Mouse (Mus musculus) forebrain, embryonic 15.5 days (tissue): ENCODE results near the gene Ltf. TPM values are rescaled to one million over a fixed set of nuclear protein-coding genes. Genes with fewer than 3 reads are reported as not detected.

Source experiments
- ATAC-seq: fragments of 200-750 bp; cut with Nextera tagmentation; replicated peaks from 2 replicates; pipeline ENCODE4 v1.8.0; 2017; ENCODE audit warnings: mild to moderate bottlenecking, moderate TSS enrichment, moderate library complexity
- H3K27ac ChIP-seq: fragments of 300-500 bp; sonication (generic); replicated peaks from 2 replicates; pipeline ENCODE4 v1.5.1; 2015; ENCODE audit warnings: mild to moderate bottlenecking, inconsistent platforms
- H3K27me3 ChIP-seq: fragments of 300-500 bp; sonication (generic); 2 replicates; pipeline ENCODE4 v1.6.1; 2015; ENCODE audit warnings: inconsistent platforms
- H3K36me3 ChIP-seq: fragments of 300-500 bp; sonication (generic); 2 replicates; pipeline ENCODE4 v1.6.1; 2015; ENCODE audit warnings: mild to moderate bottlenecking, inconsistent platforms
- H3K4me1 ChIP-seq: fragments of 300-500 bp; sonication (generic); 2 replicates; pipeline ENCODE4 v1.6.1; 2015; ENCODE audit warnings: inconsistent platforms
- H3K4me2 ChIP-seq: fragments of 300-500 bp; sonication (generic); replicated peaks from 2 replicates; pipeline ENCODE4 v1.6.1; 2015; ENCODE audit warnings: mild to moderate bottlenecking, inconsistent platforms
- H3K4me3 ChIP-seq: fragments of 300-500 bp; sonication (generic); 2 replicates; pipeline ENCODE4 v1.5.1; 2015; ENCODE audit warnings: mild to moderate bottlenecking, inconsistent platforms
- H3K9ac ChIP-seq: fragments of 300-500 bp; sonication (generic); replicated peaks from 2 replicates; pipeline ENCODE4 v1.6.1; 2015; ENCODE audit warnings: mild to moderate bottlenecking, inconsistent platforms
- H3K9me3 ChIP-seq: fragments of 300-500 bp; sonication (generic); 2 replicates; pipeline ENCODE4 v1.6.1; 2016; ENCODE audit warnings: inconsistent platforms
- WGBS: fragments of 180-500 bp; shearing (Covaris S2); methylation state at CpG from one replicate; pipeline ENCODE4 v1.1.7; 2015; ENCODE audit warnings: mixed read lengths; 5-methylcytosine and 5-hydroxymethylcytosine counted together
- polyA plus RNA-seq: library from polyadenylated mRNA; unstranded; fragments of >200 nt; fragmentation: Nextera tagmentation; extraction: Ambion mirVana; gene quantifications from 2 replicates; pipeline ENCODE4 v1.2.1, GENCODE M21; 2015

The Ltf gene
- polyA plus RNA-seq, 1 experiment from 2014 or later, result 0.64 TPM

GRCm38 (mm10) chr9:111070546-111070961, 51.5 kb downstream of the Ltf start:
- H3K4me3 ChIP-seq, result no peak overlapping the region
- no peaks in the 10 kb centered on the region for H3K4me1 ChIP-seq
- no peak overlapping the region for H3K27ac ChIP-seq
- no peak for ATAC-seq
- no peak overlapping the region for H3K4me2 ChIP-seq
- H3K9me3 ChIP-seq, result peaks cover 10% of the 10 kb centered on the region
- H3K36me3 ChIP-seq, result no peaks in the 10 kb centered on the region
- H3K9ac ChIP-seq, result no peak overlapping the region
- no peaks in the 10 kb centered on the region for H3K27me3 ChIP-seq
- 48% methylated on average over 4 of the region's 4 CpGs for WGBS

DNA sequence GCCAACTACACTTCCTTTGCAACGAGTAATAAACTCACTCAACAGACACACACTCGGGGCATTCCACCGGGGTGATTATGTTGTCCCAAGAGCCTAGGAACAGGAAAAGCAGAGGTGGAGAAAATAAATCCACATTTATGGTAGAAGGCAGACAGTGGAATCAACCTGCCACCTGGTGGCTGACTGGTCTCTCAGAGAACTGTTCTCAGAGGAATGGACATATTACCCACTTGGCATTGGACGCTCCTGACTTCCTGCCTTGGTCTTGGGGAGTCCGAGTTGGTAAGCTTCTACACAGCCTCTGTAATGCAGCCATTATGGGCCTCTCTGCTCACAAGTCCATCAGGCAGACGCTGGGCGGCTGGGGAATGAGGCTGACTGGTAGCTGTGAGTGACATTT, 53.1 kb downstream of the Ltf start:
- H3K9me3 ChIP-seq, result peaks cover 10% of the 10 kb centered on the region
- WGBS, result 66% methylated on average over 7 of the region's 7 CpGs
- ATAC-seq, result no peak
- H3K27me3 ChIP-seq, result no peaks in the 10 kb centered on the region
- H3K4me1 ChIP-seq, result no peaks in the 10 kb centered on the region
- no peak overlapping the region for H3K27ac ChIP-seq
- H3K4me3 ChIP-seq, result no peak overlapping the region
- H3K9ac ChIP-seq, result no peak overlapping the region
- no peak overlapping the region for H3K4me2 ChIP-seq
- H3K36me3 ChIP-seq, result no peaks in the 10 kb centered on the region

DNA sequence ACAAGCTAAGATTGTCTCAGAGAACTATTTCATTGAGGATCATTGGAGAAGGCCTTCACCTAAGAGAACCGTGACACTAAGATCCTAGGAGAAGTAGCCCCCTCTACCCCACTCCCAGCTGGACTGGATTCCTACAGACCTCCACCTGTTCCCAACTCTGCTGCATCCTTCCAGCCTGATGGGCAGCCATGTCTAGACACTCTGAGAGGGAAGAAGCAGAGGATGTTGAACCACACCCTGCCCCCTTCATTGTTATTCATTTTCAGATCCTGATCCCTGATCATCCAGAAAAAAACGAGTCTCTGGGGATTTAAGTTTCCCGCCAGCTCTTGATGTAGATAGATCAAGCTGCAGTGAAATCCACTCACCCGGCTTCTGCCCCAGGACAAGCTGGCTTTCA, 53.9 kb downstream of the Ltf start:
- Histone ChIP-seq H3K9me3 (peaks cover 10% of the 10 kb centered on the region), H3K4me3 (no peak overlapping the region), H3K4me2 (no peak overlapping the region), H3K4me1 (no peaks in the 10 kb centered on the region), H3K36me3 (no peaks in the 10 kb centered on the region), H3K9ac (no peak overlapping the region), H3K27me3 (no peaks in the 10 kb centered on the region), H3K27ac (no peak overlapping the region)
- WGBS, result 78% methylated on average over 4 of the region's 4 CpGs
- ATAC-seq, result no peak

GRCm38 (mm10) chr9:111077745-111078144, 58.7 kb downstream of the Ltf start:
- WGBS, result 62% methylated on average over 5 of the region's 5 CpGs
- peaks cover 10% of the 10 kb centered on the region for H3K9me3 ChIP-seq
- no peak overlapping the region for H3K4me2 ChIP-seq
- H3K36me3 ChIP-seq, result no peaks in the 10 kb centered on the region
- no peak overlapping the region for H3K4me3 ChIP-seq
- H3K9ac ChIP-seq, result no peak overlapping the region
- H3K27me3 ChIP-seq, result no peaks in the 10 kb centered on the region
- no peak overlapping the region for H3K27ac ChIP-seq
- no peak for ATAC-seq
- H3K4me1 ChIP-seq, result no peaks in the 10 kb centered on the region

DNA sequence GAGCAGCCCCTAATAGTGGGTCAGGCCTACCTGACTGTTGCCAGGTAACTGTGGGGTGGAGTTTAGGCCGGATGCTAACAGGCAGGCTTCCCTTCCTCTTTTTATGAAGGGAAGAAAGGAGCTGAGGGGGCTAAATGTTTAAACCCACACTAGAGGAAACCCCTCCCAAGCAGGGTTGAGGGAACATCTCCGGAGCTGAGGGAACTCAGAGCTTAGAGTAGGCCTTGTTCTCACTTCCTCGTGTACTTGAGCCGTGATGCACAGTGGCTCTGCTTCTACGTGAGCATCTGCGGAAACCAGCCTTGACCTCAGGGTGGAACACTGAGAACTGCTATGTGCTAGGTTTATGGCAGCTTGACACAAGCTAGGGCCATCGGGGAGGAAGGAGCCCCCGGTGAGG, 61.7 kb downstream of the Ltf start:
- H3K27me3 ChIP-seq, result no peaks in the 10 kb centered on the region
- H3K27ac ChIP-seq, result no peak overlapping the region
- no peaks in the 10 kb centered on the region for H3K4me1 ChIP-seq
- H3K4me2 ChIP-seq, result no peak overlapping the region
- no peaks in the 10 kb centered on the region for H3K9me3 ChIP-seq
- WGBS, result 93% methylated on average over 8 of the region's 8 CpGs
- H3K4me3 ChIP-seq, result no peak overlapping the region
- H3K36me3 ChIP-seq, result no peaks in the 10 kb centered on the region
- H3K9ac ChIP-seq, result no peak overlapping the region
- ATAC-seq, result no peak

- Histone ChIP-seq H3K27ac (no peak overlapping the region), H3K4me1 (no peaks in the 10 kb centered on the region), H3K9me3 (no peaks in the 10 kb centered on the region), H3K36me3 (no peaks in the 10 kb centered on the region), H3K9ac (no peak overlapping the region), H3K4me2 (no peak overlapping the region), H3K27me3 (no peaks in the 10 kb centered on the region), H3K4me3 (no peak overlapping the region)
- no peak for ATAC-seq
- WGBS, result 85% methylated on average over 5 of the region's 5 CpGs
Measured at GRCm38 (mm10) chr9:111081765-111082164, 62.7 kb downstream of the Ltf start.

- Histone ChIP-seq H3K27me3 (no peaks in the 10 kb centered on the region), H3K4me2 (no peak overlapping the region), H3K4me1 (no peaks in the 10 kb centered on the region), H3K4me3 (no peak overlapping the region), H3K36me3 (no peaks in the 10 kb centered on the region), H3K9me3 (no peaks in the 10 kb centered on the region), H3K9ac (no peak overlapping the region), H3K27ac (no peak overlapping the region)
- no peak for ATAC-seq
- WGBS, result 70% methylated on average over 4 of the region's 4 CpGs
Measured at GRCm38 (mm10) chr9:111085329-111085728, 66.3 kb downstream of the Ltf start.

GRCm38 (mm10) chr9:111086137-111086536, 67.1 kb downstream of the Ltf start:
- 47% methylated on average over 6 of the region's 6 CpGs for WGBS
- H3K4me1 ChIP-seq, result no peaks in the 10 kb centered on the region
- H3K9me3 ChIP-seq, result no peaks in the 10 kb centered on the region
- H3K4me3 ChIP-seq, result no peak overlapping the region
- H3K36me3 ChIP-seq, result no peaks in the 10 kb centered on the region
- H3K27ac ChIP-seq, result no peak overlapping the region
- H3K27me3 ChIP-seq, result no peaks in the 10 kb centered on the region
- H3K4me2 ChIP-seq, result no peak overlapping the region
- no peak overlapping the region for H3K9ac ChIP-seq
- no peak for ATAC-seq

DNA sequence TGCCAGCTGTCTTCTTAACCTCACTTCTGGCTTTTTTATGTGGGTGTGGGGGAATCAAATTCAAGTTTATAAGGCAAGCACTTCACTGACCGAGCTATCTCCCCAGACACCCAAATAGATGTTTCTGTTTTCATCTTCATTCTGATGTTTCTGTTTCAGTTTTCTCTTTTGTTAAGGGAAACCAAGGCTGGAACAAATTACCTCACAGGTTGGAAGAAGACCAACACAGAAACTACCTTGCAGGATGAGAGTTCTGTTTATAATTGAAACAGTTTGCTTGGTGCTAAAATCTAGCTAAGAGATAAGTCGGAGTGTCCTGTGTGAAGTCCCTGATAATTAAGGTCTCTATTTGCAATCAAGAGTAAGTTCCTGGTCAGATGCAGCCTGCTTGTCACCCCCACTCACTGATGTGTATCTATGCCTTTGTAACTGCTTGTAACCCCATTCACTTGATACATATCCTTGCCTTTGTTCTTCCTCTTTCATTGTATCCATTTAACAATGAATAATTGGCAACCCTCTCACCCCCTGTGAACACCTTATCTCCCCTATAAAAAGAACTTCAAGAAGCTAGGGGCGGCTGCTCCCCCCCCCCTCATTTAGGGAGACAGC, 68.0 kb downstream of the Ltf start:
- Histone ChIP-seq H3K9ac (no peak overlapping the region), H3K27ac (no peak overlapping the region), H3K36me3 (no peaks in the 10 kb centered on the region), H3K4me3 (no peak overlapping the region), H3K4me1 (no peaks in the 10 kb centered on the region), H3K9me3 (no peaks in the 10 kb centered on the region), H3K4me2 (no peak overlapping the region), H3K27me3 (no peaks in the 10 kb centered on the region)
- ATAC-seq, result no peak
- 19% methylated on average over 3 of the region's 3 CpGs for WGBS

DNA sequence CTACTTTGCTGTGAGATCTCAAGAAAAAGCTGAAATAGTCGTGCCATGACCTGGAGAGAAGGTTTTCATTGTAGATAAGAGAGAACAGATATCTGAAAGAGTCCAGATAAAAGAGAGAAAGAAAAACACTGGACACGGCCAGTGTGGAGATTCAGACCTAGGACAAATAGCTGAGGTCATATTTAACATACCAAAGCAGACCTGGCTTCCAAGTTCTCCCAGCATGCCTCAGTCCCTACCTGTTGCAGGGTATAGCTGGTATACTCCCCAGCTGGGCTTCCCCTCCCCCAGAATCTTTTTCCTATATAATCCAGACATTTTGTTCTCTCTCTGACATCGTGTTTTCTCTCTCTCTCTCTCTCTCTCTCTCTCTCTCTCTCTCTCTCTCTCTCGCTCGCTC, 68.9 kb downstream of the Ltf start:
- WGBS, result 8% methylated on average over 5 of the region's 5 CpGs
- Histone ChIP-seq H3K27ac (no peak overlapping the region), H3K4me1 (no peaks in the 10 kb centered on the region), H3K36me3 (no peaks in the 10 kb centered on the region), H3K9me3 (no peaks in the 10 kb centered on the region), H3K27me3 (no peaks in the 10 kb centered on the region), H3K4me3 (no peak overlapping the region), H3K9ac (no peak overlapping the region), H3K4me2 (no peak overlapping the region)
- no peak for ATAC-seq

DNA sequence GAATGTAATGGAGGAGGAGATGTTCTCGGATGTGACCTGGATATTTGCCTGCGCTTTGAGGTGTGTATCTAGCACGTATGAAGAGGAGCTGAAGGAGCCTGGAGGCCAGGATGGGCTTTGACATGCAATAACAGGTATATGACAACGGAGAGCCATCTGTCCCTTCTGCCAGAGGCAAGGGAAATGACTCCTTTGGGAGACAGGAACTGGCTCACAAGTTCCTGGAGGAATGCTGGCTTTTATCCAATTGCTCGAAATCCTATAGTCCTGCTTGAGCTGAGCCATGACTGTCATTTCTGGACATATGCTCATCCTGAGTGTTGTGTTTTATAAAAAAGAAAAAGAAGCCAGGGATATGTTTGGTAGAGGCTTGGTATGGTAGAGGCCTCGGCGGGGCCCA, 69.8 kb downstream of the Ltf start:
- ATAC-seq, result no peak

More for the DNA sequence above, 69.8 kb downstream of the Ltf start:
- Histone ChIP-seq H3K27ac (no peak overlapping the region), H3K4me3 (no peak overlapping the region), H3K27me3 (no peaks in the 10 kb centered on the region), H3K9me3 (no peaks in the 10 kb centered on the region), H3K4me1 (no peaks in the 10 kb centered on the region), H3K4me2 (no peak overlapping the region), H3K36me3 (no peaks in the 10 kb centered on the region), H3K9ac (no peak overlapping the region)
- WGBS, result 34% methylated on average over 7 of the region's 7 CpGs
